Mouse (Mus musculus) spleen, adult 2 months (tissue): Measurements from ENCODE around the gene Bcar3.

ENCODE experiments used
- CTCF ChIP-seq: fragments of 200-500 bp; IDR thresholded peaks from 2 replicates; pipeline ENCODE4 v1.5.1; 2011; ENCODE audit warnings: mild to moderate bottlenecking, inconsistent platforms; ENCODE audit not compliant: insufficient read depth, insufficient read length, insufficient replicate concordance; ENCODE audit errors: extremely low read depth
- POLR2A ChIP-seq: fragments of 200-500 bp; IDR thresholded peaks from 2 replicates; pipeline ENCODE4 v1.6.1; 2011; ENCODE audit warnings: low read depth, low read length, inconsistent platforms

DNA sequence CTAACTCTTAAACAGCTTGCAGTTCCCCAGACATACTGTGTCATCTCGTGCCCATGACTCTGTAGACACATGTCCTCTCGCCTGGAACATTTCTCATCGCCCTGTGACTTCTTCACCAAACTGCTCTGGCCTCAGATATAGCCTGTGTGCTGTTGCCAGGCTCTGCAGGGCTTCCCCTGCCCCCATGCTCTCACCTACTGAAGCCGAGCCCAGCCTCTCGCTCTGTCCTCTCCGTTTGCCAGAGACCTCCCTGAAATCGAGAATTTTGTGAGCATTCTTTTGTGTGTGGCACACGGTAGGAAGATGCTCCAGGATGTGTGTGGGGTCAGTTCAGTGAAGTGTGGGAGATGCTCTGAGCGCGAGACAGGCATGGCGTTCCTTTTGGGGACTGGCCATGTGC, 151.8 kb downstream of the Bcar3 start:
- TF ChIP-seq POLR2A (no peak), CTCF (no peak)
